Mouse (Mus musculus) left cerebral cortex, postnatal 36 days (tissue): Measurements from ENCODE around the gene Tuba1c. TPM values are rescaled to one million over a fixed set of nuclear protein-coding genes. Genes with fewer than 3 reads are reported as not detected.

Experiments
- DNase-seq, 2 experiments: peaks; one replicate each; pipeline ENCODE4 v3.0.0; 2021 to 2022; ENCODE audit warnings: low spot score in 2 of 2, mixed read lengths in 1 of 2
- intact Hi-C: fragments of 180-260 bp; cut with DNase I; formaldehyde crosslinking; loops from one replicate; pipeline ENCODE4 v1.15.1; 2025
- total RNA-seq, 2 experiments: library from RNA; stranded (reverse); gene quantifications; 2 replicates each; pipeline ENCODE4 v1.2.3; 2021

Gene Tuba1c
- 10 to 100 TPM; 60.3 to 78.5 TPM for total RNA-seq

DNA sequence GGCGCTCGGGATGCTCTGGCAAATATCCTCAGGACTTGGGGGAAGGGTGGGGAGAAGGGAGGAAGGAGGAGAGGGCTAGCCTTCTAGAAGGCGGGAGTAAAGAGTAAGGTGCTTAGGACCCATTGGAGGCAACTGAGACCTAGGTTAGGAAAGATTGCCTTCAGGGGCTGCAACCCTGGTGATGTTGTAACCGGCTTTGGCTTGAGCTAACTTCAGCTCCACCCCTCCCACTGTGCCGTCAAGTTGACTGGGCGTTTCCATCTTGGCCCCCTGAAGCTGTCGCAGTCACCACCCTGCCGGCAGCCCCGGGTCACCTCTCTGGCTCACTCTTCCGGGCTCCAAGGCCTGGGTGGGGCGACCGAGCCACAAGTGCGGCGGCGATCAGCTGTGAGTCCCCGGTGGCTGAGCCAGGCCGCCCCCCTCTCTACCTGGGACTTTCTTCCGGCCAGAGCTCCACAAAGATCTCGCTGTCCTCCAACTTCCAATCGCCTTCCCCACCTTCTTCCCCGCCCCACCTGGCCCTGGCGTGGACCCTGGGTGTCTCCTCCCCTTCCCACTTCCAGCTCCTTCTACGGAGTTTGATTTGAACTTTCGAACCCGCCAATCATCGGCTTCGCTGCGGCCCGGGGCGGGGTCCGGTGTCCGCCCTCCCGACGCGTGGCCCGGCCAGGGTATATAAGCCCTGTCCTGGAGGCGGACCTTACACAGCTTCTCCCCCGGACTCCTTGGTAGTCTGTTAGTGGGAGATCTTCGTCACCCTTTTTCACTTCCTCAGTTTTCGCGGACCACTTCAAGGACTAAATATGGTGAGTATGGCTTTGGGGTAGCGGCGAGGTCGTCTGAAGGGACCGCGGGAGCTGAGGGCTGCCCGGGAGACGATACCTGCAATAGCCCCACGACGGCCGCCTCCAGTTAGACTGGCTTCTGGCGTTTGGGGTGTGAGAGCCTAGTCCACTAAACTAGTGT is at the start of gene Tuba1c:
Gene Tuba1c (plus strand): TSS at position 273 of the 966 bp plus-strand sequence.
- DNase-seq = no peak
- intact Hi-C loops = no loop called here

DNA sequence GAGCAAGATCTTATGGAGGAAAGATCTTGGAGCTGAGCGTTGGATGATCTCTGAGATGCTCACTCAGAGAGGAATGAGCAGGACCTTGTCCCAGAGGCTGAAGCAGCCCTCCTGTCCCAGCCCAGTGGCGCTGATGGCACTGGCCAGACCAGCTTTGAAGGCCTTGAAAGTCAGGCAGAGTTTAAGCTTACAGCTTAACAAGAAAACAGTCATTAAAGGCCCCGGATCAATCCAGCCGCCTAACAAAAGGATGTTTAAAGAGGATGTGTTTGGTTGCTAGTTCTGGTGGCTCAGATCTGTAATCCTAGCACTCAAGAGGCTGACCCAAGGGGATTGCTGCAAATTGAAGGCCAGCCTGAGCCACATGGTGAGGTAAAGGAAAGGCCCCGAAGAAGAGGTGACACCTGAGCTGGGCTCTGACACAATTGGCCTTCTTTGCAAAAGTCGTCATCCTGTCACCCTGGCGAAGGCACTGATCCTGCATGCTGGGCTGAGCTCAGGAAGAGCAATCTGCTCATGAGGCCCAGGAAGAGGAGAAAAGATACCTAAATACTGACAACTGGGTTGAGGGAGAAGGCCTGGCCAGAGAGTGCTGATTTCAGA is 49.6 kb upstream of the Tuba1c start:
- no peak for DNase-seq
- intact Hi-C loops = no loop called here

DNA sequence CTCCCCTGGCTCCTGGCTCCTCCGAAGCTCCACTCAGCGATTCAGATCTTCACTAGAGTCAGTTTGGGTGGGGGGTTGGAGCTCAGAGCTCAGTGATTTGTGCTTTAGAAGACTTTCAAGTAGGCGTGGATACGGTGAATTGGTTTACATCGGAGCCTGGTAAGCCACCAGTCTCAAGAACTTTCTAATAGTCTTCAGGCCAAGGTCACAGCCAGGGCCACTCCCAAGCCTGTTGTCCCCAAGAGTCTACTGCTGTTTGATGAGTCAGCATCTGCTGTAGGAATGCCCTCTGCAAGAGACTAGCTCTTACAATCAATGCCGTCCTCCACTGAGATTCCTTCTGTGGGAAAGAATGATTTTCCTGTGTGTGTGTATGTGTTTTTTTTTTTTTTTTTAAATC is 47.6 kb upstream of the Tuba1c start:
- DNase-seq = no peak
- intact Hi-C loops = no loop called here

DNA sequence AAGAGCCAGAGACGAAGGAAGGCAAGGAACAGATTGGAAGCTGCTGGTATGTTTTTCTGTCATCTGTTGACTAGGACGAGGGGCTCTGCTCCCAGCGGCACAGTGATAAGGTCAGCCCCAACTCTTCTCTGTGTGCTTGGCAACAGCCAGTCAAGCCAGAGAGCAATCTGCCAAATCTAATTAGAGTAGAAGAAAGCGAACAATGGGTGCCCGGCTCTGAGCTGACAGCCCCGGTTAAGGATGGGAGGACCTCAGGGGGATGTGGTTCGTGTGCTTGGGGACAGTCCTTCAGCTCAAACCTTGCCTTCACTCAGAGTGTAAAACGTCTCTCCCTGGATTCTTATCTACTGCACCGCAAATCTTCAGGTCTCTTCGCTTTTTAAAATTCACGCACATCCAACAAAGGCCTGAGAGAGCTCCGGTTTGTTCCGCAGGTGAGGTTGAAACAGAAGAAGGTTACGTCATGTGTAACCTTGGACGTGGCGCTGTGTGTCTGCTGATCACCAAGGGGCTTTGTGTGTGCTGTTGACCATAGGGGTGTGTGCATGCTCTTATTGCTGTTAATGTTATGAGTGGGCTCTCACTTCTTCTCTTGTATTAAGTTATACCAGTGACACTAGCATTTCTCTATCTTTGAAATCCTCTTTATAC is 46.1 kb upstream of the Tuba1c start:
- intact Hi-C loops = no loop called here
- no peak for DNase-seq

DNA sequence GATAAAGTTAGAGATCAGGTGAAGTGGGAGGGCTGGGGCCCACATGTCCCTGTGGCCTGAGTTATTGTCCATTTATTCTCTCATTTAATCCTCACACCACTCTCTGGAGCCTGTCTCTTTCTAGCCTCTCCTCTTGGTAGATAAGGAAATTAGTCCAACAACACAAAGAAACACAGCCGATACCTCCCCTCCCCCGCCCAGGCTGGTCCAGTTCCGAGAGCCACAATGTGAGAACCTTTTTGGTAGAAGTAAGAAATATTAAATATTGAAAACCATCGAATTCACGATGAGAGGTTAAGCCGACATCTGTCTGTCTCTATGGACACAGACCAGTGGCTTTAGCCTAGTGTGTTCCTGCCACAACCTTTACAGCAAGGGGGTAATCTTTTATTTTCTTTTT is 45.0 kb upstream of the Tuba1c start:
- DNase-seq = no peak
- intact Hi-C loops = no loop called here

DNA sequence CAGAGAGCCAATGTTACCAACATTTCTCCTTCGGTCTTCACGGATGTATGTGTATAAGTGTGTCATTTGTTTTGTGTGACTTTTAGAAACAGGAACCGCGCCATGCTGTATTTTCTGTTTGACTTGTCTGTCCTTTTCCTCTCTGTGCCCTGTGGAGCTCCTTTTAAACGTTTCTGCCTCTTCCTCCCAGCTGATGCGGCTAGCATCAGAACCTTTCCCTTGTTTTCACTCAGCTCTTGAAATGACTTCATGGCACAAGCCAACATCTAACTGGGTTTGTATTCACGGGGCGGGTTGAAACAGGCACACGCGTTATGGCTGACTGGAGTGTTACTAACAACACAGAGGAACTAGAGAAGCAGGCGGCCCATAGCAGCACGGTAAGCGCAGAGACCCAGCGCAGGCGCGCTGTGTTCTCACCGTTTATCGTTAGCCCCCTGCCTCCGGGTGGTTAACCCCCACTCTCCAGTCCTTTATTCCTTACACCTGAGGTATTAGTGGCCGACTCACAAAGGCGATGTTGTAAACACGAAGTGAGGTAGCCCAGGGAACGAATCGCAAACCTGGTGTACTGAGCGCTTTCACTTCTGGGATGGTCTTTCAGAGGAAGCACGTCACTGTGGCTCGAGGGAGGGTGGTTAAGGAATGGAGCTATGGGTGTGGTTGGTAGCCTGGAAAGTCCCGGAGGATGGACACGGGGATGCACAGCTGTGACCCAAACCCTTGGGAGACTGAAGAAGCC is 44.3 kb upstream of the Tuba1c start:
- intact Hi-C loops = no loop called here
- peak; percentile 85 to 86 for DNase-seq

DNA sequence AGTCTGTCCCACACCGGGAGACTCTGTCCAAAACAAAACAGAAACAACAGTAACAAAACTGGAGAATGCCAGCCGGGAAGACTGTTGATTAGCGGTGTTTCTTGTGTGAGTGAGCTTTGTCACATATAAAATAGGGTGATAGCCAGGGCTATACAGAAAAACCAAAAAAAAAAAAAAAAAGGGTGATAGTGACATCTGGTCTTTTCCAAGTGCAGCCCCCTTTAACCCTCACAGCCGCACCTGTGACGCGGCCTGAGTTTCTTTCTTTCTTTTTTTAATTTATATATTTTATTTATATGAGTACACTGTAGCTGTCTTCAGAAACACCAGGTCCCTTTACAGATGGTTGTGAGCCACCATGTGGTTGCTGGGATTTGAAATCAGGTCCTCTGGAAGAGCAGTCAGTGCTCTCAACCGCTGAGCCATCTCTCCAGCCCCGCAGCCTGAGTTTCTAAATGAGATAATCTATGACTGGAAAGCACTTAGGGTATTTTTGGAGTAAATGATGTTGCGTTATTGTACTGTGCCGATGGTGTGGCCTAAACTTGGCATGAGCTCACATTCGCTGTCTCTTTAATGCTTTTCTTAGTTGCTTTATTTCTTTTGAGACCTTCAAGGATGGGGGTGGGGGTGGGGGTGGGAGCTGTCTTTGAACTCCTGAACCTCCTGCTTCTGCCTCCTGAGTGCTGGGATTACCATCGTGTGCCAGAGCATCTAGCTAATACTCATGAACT is 43.5 kb upstream of the Tuba1c start:
- intact Hi-C loops = no loop called here
- DNase-seq = no peak

DNA sequence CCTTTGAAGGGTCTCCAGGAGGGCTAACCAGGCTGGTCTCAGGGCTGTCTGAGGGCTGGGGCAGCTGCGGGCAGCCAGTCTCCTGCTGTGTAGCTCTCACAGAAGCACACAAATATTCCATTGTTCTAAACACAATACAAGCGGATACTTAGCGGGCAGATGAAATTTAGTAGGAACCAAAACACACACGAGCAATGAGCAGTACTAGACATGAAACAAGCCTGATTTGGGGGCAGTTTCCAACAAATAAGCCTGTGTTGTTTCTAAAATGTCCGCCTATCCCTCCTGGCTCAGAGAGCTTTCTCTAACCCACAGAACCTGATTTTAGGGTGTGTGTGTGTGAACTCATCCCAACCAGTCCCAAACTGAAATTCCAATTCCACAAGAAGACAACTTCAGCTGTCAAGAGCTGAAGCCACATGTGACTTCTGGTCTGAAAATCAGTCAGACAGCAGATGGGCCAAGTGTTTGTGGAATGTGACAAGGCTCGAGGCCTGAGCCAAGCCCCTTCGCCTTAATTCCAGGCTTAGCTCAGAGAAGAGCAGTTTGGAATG is 42.5 kb upstream of the Tuba1c start:
- intact Hi-C loops = no loop called here

DNA sequence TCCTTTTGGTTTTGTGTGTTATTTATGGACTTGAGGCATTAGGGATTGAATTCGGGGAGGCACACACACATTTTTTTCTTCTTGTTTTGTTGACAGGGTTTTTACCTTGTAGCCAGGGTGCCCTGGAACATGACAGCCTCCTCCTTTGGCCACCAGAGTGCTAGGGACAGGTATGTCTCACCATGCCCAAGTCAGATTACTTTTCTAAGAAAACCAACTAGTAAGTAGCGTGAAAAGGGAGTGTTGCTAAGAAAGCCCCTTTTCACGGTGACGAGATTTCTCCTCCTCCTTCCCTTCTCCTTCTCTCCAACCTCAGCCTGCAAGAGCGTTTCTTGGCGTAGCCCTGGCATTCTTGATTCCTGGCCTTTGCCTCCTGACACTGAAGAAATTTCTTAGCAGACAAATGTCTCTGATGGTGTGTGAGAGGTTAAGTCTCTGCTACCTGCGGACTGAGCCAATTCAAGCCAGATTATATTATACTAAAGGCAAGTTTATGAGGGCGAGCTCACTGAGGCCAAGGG is 42.0 kb upstream of the Tuba1c start:
- intact Hi-C loops = no loop called here
- DNase-seq = no peak

More for the DNA sequence above, 42.5 kb upstream of the Tuba1c start:
- DNase-seq = no peak

DNA sequence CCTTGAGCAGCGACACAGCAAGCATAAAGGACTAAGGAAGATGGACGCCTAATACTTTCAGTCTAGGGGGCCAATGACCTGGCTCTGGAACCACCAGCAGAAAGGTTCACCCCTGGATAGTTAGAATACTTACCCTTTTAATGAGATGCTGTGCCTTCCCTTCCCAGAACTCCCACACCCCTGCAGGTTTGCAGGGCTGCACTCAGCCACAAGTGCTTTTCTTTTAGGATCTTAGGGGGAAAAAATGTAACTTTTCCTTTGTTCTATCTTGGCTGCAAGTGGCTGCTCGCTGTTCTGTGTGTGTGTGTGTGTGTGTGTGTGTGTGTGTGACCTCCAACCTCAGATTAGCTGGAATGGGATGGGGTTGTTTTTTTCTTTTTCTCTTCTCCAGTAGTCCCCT is 40.9 kb upstream of the Tuba1c start:
- no peak for DNase-seq
- intact Hi-C loops = no loop called here

DNA sequence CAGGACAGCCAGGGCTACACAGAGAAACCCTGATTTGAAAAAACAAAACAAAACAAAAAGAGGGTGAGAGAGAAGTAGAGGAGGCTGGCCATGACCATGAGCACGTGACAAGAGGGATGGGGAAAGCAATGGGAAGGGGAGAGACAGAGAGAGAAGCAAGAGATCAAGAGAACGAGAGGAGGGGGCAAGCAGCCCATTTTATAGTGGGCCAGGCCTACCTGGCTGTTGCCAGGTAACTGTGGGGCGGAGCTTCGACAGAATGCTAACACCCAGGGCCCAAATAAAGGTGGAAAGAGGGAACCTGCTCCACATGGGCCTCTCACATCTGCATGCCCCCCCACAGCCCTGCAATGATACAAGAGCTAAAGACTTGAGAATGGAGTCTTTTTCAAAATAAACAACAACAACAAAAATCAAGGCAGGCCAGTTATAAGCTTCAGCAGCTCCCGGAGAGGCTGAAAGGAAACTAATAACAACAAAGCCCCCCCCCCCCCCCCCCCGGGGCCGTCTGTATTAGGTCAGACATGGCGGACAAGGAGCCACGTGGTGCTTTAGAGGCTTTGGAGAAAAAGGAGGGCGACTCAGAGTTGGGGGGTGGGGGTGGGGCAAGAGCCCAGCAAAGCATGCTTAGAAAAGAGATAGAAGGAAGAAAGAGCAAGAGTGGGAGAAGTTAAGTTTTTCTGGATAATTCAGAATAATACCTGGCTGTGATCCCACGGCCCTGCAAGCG is 39.8 kb upstream of the Tuba1c start:
- intact Hi-C loops = no loop called here

DNA sequence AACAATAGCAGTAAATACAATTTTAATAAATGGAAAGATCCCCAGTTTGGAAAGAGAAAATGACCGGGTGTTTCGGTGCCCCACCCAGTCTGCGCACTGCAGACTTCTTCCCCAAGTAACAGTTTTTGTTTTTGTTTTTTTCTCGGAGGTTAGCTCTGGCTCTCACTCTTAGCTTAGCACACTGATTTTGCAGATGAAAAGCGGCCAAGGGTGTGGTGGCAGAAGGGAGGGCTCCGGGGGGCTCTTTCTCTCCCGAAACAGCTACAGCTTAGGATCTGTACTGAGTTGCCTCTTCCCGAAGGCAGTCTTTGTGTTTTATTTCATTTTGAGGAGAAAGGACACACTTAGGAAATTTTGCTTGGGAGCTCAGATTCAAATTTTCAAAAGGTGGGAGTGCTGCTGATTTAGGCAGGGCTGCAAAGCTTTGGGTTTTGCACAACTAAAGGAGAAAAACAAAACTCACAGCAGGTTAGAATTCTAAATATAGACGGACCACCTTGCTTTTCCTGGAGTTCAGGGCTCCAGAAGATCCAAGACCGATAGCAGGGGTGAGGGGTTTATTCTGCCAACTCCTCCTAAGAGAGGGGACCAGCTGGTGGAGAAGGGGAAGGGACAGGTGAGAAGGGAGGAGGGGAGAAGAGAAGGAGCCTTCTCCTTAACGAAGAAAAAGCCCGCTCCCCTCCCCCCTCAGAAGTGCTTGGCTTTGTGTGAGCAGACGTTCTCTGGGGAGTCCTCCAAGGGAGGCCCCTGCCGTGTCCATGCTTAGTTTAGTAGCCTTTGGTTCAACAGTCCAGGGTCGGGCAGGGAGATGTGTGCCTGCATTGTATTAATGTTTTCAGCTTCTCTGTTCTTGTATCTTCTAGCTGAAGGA is 38.8 kb upstream of the Tuba1c start:
- intact Hi-C loops = no loop called here
- DNase-seq = no peak

More for the DNA sequence above, 39.8 kb upstream of the Tuba1c start:
- no peak for DNase-seq

DNA sequence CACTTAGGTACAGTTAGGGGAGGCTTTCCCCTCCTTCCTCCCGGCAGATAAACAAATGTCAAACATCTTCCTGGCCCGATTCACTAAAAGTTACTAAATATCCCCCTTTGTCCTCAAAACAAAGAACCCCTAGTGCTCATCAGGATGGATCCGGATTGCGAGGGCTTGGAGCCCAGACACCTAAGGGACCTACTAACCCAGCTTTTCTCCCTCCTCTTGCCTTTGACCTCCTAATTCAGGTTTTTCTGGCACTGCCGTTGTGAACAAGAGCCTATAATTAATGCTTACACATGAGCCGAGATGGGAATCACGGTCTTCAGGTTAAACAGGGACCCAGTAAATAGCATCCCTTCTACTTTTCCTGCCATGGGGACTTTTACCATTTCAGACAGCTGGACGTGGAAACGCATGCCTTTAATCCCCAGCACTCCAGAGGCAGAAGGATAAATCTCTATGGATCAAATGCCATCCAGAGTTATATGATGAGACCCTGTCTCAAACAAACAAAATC is 38.1 kb upstream of the Tuba1c start:
- no peak for DNase-seq
- intact Hi-C loops = loop anchor here (2.0 kb wide), 1 partner anchor 99 kb away; no protein-coding TSS in a partner anchor

DNA sequence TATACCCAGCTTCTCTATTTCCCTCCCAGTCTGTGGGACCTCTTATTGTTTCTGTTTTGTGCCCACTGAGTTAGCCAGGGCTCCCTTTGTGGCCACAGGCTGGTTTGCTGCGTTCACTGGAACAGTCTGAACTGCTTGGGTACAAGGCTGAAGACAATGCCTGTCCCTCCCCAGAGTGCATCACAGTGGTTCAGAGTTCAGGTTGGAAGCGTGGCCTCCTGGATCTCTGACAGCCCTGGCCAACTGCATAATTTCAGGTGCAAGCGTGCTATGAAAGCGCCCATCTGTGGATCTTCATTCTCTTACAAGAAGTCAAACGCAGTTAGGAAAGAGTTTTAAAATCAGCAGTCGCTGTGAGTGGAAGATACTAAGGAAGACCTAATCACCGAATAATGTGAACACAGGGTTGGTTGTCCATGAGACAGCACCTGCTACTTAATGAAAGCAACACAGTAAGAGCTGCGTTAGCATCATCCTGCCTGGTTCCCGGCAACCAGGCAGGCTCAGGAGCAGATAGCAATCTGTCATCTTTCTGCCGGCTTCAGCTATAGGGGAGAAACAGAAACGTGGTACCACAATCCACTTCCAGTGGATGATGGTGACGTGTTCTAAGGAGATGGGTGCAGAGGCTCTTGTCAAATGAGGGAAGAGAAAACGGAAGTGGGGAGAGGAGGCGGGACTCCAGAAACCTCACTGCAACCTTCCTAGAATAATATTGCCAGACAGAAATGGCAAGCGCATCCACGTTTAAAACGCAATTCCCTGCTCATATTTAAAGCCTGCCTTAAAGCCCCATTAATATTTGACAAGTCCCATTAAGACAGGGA is 37.4 kb upstream of the Tuba1c start:
- intact Hi-C loops = loop anchor here (2.0 kb wide), 1 partner anchor 99 kb away; no protein-coding TSS in a partner anchor
- DNase-seq = peak; percentile 69 to 76

DNA sequence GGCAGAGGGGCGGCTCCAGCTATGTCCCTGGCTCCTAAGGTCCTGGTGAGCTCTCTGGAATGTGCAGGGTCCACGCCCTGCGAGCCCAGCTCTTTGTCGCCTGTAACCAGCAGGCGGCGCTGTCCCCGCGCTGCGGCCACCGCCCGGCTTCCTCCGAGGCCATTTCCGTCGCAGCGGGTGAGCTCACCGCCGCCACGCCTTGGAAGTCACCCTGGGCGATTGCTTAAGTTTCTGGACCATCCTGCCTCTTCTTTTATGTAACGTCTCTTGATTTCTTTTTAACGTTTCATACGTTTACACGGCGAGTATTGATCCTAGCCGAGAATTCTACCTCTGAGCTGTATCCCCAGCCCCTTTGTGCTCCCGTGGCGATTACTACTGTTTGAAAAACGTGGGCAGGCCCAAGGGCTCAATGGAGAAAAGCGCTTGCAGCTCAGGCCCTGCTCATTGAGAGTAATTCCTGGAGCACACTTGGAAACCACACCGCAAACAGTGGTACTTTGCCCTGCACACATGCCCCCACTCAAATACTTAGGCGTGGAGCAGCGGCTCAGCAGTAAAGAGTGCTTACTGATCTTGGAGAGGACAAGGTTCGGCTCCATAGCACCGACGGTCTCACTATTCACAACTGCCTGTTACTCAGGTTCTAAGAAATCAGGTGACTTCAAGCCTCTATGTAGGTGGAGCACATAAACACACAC is 36.4 kb upstream of the Tuba1c start:
- DNase-seq = peak; percentile 95 to 96
- intact Hi-C loops = loop anchor here (1.0 to 2.0 kb wide), 3 partner anchors 40 to 100 kb away; partner anchors contain the start of genes Gm49450, Tuba1a and Tuba1b
